Mouse (Mus musculus): ENCODE data around the gene Slc8a1.

Slc8a1 gene
- long read RNA-seq, experiment 1, partial matches to known transcripts: 0 of 1 reads
- long read RNA-seq, experiment 1, other reads (novel, unspliced or antisense): 1 of 1 reads
- long read RNA-seq, experiment 2: 0 reads

GRCm38 (mm10) chr17:81738311-81738755 lies at the start of gene Slc8a1:
Gene Slc8a1, minus strand, starts transcription at chr17:81738377.
- intact Hi-C loops (cut with DNase I): no loop called here

- intact Hi-C loops (cut with DNase I): loop anchor here (1.0 to 10.0 kb wide), 3 partner anchors 123 to 594 kb away; no protein-coding TSS in a partner anchor
Measured at GRCm38 (mm10) chr17:81787350-81787749, 49.2 kb upstream of the Slc8a1 start.

GRCm38 (mm10) chr17:81782326-81782725 lies 44.1 kb upstream of the Slc8a1 start:
- intact Hi-C loops (cut with DNase I): loop anchor here (10.0 kb wide), 2 partner anchors 118 to 308 kb away; no protein-coding TSS in a partner anchor

- intact Hi-C loops (cut with DNase I): loop anchor here (10.0 kb wide), 2 partner anchors 117 to 307 kb away; no protein-coding TSS in a partner anchor
Measured at GRCm38 (mm10) chr17:81781491-81781890, 43.3 kb upstream of the Slc8a1 start.

GRCm38 (mm10) chr17:81779883-81780282 lies 41.7 kb upstream of the Slc8a1 start:
- intact Hi-C loops (cut with DNase I): loop anchor here (10.0 kb wide), 2 partner anchors 115 to 305 kb away; no protein-coding TSS in a partner anchor

GRCm38 (mm10) chr17:81750664-81751063 lies 12.5 kb upstream of the Slc8a1 start:
- intact Hi-C loops (cut with DNase I): no loop called here

GRCm38 (mm10) chr17:81743034-81743433 lies 4.9 kb upstream of the Slc8a1 start:
- intact Hi-C loops (cut with DNase I): no loop called here

- intact Hi-C loops (cut with DNase I): no loop called here
Measured at GRCm38 (mm10) chr17:81740576-81740975, 2.4 kb upstream of the Slc8a1 start.

GRCm38 (mm10) chr17:81737779-81738178 lies 398 bp downstream of the Slc8a1 start:
- intact Hi-C loops (cut with DNase I): no loop called here

- intact Hi-C loops (cut with DNase I): no loop called here
Measured at GRCm38 (mm10) chr17:81737309-81737708, 868 bp downstream of the Slc8a1 start.

GRCm38 (mm10) chr17:81735583-81735982 lies 2.6 kb downstream of the Slc8a1 start:
- intact Hi-C loops (cut with DNase I): no loop called here

- intact Hi-C loops (cut with DNase I): no loop called here
Measured at GRCm38 (mm10) chr17:81729891-81730290, 8.3 kb downstream of the Slc8a1 start.

- intact Hi-C loops (cut with DNase I): no loop called here
Measured at GRCm38 (mm10) chr17:81712273-81712751, 25.9 kb downstream of the Slc8a1 start.

GRCm38 (mm10) chr17:81704761-81705160 lies 33.4 kb downstream of the Slc8a1 start:
- intact Hi-C loops (cut with DNase I): no loop called here

GRCm38 (mm10) chr17:81703258-81703657 lies 34.9 kb downstream of the Slc8a1 start:
- intact Hi-C loops (cut with DNase I): no loop called here

- intact Hi-C loops (cut with DNase I): no loop called here
Measured at GRCm38 (mm10) chr17:81701701-81702100, 36.5 kb downstream of the Slc8a1 start.

- intact Hi-C loops (cut with DNase I): no loop called here
Measured at GRCm38 (mm10) chr17:81698789-81699188, 39.4 kb downstream of the Slc8a1 start.

- intact Hi-C loops (cut with DNase I): no loop called here
Measured at GRCm38 (mm10) chr17:81697695-81698094, 40.5 kb downstream of the Slc8a1 start.

GRCm38 (mm10) chr17:81694977-81695376 lies 43.2 kb downstream of the Slc8a1 start:
- intact Hi-C loops (cut with DNase I): no loop called here

- intact Hi-C loops (cut with DNase I): no loop called here
Measured at GRCm38 (mm10) chr17:81679616-81680015, 58.6 kb downstream of the Slc8a1 start.

- intact Hi-C loops (cut with DNase I): no loop called here
Measured at GRCm38 (mm10) chr17:81677450-81677849, 60.7 kb downstream of the Slc8a1 start.

- intact Hi-C loops (cut with DNase I): no loop called here
Measured at GRCm38 (mm10) chr17:81676203-81676602, 62.0 kb downstream of the Slc8a1 start.

- intact Hi-C loops (cut with DNase I): no loop called here
Measured at GRCm38 (mm10) chr17:81671245-81671644, 66.9 kb downstream of the Slc8a1 start.

All from adrenal gland (tissue).